Mouse (Mus musculus): ENCODE measurements around the gene Pygo2.

The Pygo2 gene

DNA sequence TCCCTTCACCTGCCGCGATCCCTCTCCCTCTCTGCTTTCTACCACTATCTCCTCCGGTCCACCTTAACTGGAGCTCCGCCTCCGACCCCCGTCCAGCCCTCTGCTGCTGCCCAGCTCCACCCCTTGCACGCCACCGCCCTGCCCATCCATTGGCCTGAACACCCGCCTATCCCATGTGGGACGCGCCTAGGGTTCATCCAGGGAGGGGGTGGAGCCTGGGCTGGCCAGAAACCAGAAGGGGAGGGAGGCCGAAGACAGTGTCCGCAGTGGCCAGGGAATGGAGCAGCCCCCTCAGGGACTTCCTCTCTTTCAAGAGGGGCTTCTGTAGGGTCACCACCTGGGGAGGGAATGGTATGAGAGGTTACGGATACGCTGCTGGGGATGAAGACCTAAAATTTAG is 36.4 kb upstream of the Pygo2 start:
- DNase-seq (ENCODE audit: low spot score) = peak; percentile 98

DNA sequence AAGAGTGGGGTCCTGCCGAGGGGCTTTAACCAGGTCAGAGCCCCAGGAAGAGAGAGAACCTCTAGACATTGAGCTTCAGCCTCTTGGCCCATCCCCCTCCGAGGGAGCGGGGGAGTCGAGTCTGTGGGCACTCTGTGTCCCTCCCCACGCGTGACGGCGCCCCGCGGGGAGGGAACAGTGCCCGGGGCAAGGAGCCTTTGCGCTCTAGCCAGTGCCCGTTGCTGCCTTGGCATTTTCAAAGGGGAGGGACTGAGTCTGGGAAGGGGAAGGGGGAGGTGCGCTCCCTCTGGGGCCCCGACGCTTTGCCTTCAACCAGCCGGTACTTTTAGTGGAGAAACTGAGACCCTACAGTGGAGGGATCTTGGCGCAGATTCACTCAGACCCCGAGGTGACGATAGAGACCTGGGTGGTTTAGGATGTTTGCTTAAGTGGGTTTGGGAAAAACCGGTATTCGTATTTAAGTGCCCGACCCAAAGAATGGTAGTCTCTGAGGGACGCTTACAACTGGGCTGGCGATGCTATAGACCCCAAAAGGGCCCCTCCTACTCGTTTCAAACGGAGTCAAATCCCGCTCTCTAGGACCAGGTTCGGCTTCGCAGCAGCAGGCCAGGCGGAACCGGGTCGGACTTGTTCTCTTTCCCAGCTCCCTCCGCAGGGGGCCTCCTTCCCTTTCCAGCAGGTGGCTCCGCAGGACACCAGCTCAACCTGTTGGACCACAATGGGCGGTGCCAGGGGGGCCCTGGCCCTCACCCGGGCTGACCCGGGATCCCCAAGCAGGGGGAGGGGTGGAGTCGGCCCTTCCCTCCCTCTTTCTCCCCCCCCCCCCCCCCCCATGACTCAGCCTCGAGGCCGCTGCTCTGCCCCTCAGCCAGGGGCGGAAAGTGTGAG is 35.8 kb upstream of the Pygo2 start, which contains the start of gene Zbtb7b:
Gene Zbtb7b, minus strand, starts transcription at position 771 of the 888 bp plus-strand sequence.
- peak; percentile 85 for DNase-seq (ENCODE audit: low spot score)

DNA sequence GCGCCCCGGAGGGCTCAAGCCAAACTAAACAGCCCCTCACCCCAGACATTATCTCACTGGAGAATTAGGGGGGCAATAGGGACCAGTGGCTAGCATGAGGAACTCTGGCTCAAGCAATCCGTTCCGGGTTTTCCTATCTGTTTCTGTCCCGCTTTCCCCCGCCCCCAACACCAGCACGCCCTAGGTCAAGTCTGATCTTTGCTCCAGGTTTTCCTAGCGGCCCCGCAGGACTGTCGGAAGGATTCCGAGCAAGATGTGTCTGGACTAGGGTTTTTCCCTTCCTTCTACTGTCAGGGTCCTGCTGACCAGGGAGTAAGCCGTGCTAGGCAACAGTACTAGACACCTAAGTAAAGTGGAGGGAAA is 35.1 kb upstream of the Pygo2 start:
- DNase-seq (ENCODE audit: low spot score) = peak; percentile 89

DNA sequence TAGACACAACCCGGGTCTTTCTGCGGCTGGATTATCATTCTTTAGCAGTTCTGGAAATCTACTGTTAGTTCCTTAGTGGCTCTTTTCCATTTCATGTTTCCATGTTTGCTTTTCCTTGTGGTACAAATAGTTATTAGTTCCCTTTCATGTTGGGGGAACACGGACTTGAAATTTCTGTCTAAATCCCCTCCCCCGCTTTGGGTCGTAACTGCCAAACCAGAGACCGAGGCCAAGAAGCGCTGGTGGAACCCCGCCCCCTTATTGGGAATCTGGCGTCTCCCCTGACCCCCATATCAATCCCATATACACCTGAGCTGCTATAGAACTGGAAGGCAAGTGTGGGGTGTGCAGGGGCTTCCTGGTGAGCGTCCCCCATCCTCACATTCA is 34.6 kb upstream of the Pygo2 start:
- peak; percentile 37 for DNase-seq (ENCODE audit: low spot score)

DNA sequence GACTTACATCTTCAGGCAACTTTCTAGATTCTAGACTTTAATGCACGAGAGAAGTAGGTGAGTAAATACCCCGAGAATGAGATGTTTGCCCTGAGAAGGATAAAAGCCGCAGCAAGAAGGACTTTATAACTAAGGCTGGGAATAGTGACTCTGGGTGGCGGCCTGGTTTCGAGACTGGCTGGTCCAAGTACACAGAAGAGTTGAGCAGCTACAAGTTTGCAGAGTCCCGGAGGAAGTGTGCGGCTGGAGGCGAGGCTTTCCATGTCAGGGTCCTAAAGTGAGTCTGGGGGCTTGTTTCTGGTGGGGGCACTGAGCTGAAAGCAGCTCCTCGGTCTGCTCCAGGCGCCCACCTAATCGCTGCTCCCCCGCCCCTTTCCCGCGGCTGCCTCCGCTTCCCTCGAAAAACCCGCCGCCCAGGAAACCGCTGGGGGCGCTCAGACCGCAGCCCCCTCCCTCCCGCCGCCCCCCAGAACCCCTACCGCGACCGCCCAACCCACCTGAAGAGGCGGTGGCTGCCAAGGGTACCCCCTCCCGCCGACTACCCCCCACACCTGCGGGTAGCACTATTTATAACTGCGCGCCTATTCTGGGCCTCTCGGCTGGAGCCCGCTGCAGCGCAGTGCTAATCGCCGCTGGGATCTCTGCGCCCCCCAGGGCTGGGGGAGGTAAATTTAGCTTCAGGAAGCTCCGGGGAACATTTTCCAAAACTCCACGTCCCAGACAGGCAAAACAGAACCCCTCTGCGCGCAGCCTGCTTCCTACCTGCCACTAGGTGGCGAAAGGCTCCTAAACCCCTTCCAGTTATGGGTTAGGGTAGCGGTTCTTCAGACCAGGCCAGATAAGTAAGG is 34.0 kb upstream of the Pygo2 start:
- DNase-seq (ENCODE audit: low spot score) = peak; percentile 87

- DNase-seq (ENCODE audit: low spot score) = no peak
These were observed 33.4 kb upstream of the Pygo2 start for GRCm38 (mm10) chr3:89396654-89397005.

- no peak for DNase-seq (ENCODE audit: low spot score)
These were observed 28.7 kb upstream of the Pygo2 start for GRCm38 (mm10) chr3:89401329-89401728.

- no peak for DNase-seq (ENCODE audit: low spot score)
These were observed 27.3 kb upstream of the Pygo2 start, which contains the start of gene Lenep for GRCm38 (mm10) chr3:89402693-89403092. TSS of gene Lenep (minus strand) at chr3:89402793.

GRCm38 (mm10) chr3:89406887-89407286 is 23.1 kb upstream of the Pygo2 start:
- no peak for DNase-seq (ENCODE audit: low spot score)

DNA sequence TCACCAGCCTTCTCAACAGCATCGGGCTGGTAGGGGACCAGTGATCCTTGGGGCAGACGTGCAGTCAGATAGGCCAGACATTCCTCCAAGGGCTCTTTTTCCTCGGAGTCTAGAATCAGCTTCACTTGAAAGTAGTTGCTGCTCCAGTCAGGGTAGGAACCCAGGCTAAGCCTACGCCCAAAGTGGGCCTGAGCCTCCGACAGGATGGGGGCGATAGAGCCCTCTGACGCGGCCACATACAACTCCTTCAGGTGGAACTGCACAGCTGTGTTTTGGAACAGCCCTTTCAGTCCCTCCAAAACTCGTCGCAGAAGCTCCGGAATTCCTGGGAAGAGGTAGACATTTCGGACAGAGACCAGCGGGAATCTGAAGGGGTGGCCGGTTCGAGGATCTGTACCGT is 21.6 kb upstream of the Pygo2 start:
- no peak for DNase-seq (ENCODE audit: low spot score)

DNA sequence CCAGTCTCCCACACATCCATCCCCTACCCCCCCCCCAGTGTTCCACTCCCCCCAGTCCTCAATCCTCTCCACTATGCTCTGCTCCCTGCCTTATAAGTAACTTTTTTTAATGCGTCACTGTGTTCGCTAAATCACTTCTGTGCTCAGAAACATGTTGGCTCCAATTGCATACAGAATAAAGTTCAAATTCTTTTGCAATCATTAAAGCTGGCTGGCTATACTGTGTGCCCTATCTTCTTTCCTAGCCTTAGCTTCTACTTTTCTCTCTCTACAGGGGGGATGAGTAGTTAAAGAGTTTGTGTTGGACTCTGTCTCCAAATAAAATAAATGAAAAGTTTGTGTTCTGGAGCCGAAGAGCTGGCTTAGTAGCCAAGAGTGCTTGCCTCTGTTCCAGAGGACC is 20.3 kb upstream of the Pygo2 start:
- DNase-seq (ENCODE audit: low spot score) = no peak

DNA sequence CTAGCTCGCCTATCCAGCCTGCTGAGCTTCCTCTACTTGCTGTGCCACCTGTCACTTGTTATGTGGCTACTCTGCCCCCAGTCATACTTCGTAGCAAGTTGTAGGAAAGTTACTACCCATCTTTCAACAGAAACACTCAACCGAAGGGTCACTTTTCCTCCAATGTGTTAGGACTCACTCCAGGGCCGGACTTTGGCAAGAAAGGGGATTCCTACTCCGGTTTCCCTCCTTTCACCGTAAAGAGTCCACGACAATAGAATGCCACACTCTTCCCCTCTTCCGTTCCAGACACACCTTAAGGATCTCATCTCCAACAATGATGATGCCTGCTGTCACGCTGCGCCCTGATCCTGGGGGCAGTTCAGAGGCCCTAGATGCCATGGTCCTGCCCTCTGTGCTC is 19.1 kb upstream of the Pygo2 start:
- DNase-seq (ENCODE audit: low spot score) = no peak

DNA sequence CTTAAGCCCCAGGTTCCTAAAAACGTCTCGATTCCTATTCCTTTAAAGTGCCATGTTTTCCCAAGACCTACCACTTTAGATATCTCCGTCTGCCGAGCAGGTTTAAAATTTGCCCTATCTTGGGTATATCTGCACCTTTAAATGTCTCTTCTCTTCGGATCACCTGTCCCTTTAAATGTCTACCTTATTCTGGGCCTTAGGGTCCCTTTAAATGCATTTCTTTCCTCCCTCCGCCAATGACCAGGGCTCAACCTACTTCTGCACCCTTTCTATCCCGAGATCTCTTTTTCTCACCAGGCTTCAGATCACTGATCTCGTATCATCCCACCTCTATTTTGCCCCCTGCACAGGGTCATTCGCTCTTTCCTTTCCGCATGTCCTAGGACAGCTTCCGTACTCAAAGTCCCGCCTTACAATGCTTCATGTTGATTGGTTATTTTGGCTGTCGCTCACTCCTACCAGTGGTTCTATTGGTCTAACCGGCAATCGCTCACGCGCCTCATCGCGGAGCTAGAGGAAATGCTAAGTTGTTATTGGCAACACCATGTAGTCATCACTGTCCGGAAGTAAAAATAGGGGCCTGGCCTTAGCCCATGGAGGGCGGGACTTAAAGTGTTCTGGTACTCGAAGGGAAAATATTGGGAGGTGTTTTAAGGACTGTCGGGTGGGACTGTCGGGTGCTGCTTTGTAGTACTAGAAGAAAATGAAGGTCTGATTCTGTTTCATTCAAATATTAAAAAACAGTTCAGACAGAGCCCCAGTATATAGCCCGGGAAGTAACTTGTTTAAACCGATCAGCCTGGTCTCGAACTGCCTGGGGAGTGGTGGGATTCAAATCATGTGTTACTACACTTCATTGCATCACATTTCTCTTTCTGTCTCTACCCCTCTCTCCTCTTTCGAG is 18.3 kb upstream of the Pygo2 start, which contains the start of gene Flad1:
Gene Flad1, minus strand, starts transcription at position 381 of the 904 bp plus-strand sequence.
- peak; percentile 100 for DNase-seq (ENCODE audit: low spot score)

DNA sequence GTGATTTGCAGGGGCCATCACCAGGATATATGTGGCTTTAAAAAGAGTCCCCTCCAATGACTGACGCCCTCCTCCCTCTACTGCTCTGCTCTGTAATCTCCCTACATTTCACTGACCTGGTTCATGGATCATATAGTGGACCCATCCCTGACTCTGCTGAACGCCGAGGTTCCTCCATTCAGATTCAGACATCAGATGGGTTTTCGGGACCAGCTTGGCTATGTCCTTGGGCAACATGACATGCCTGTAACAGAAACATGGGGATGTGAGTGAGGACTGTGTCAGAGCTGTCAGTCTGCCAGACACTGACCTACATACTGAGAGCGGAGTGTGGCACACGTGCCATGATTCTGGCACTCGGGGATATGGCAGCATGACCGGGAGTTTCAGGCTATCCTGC is 13.9 kb upstream of the Pygo2 start:
- no peak for DNase-seq (ENCODE audit: low spot score)

DNA sequence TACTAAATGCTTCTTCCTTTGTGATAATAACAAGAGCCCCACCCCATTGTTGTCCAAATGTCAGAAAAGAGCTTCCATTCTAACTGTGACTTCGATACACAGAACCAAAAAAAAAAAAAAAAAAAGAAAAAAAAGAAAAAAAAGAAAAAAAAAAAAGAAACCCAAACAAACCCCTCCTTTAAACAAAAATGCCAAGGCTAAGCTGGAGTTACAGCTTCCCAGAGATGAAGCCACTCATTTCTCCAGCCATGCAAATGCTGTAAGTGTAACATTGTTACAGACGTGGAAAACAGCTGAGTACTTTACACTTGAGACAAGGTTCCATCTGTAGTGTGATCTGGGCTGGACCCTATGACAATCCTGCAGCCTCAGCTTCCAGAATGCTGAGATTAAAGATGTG is 12.9 kb upstream of the Pygo2 start:
- DNase-seq (ENCODE audit: low spot score) = peak; percentile 35

GRCm38 (mm10) chr3:89417840-89418169 is 12.2 kb upstream of the Pygo2 start:
- DNase-seq (ENCODE audit: low spot score) = no peak

- peak; percentile 98 for DNase-seq (ENCODE audit: low spot score)
These were observed 11.7 kb upstream of the Pygo2 start, which contains the start of the genes Cks1b and Shc1 for GRCm38 (mm10) chr3:89418170-89418860. TSS of gene Cks1b (minus strand) at chr3:89418383. TSS of gene Shc1 (plus strand) at chr3:89418443.

GRCm38 (mm10) chr3:89418861-89419250 is 11.2 kb upstream of the Pygo2 start:
- DNase-seq (ENCODE audit: low spot score) = peak; percentile 78

GRCm38 (mm10) chr3:89419571-89419970 is 10.4 kb upstream of the Pygo2 start:
- DNase-seq (ENCODE audit: low spot score) = peak; percentile 38

- peak; percentile 32 for DNase-seq (ENCODE audit: low spot score)
These were observed 10.0 kb upstream of the Pygo2 start for GRCm38 (mm10) chr3:89419981-89420380.

DNA sequence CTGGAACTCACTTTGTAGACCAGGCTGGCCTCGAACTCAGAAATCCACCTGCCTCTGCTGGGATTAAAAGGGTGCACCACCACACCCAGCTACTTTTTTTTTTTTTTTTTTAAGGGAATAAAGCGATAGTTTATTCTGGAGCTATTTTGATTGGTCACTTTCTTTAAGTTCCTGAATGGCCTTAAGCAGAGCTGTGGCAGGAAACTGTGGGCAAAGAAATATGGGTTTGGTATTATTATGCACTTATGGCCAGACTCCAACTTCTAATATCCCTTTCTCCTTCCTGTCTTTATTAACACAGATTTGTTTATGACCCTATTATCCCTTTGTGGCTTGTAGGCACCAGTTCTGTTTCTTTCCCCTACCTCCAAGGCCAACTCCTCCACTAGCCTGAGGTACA is 9.6 kb upstream of the Pygo2 start:
- no peak for DNase-seq (ENCODE audit: low spot score)
